Mouse (Mus musculus) cerebellum, adult 9-11 months (tissue): ENCODE measurements around the gene Tmem86b.
A peak's percentile ranks its signal among the peaks of the same experiment; 100 is the strongest.
"Not testable (repeated sequence)": the region's sequence is repeated elsewhere in the genome, so short reads cannot be mapped to it uniquely, and the experiment has no call there.

Source experiments
- DNase-seq: peaks from one replicate; pipeline ENCODE4 v3.0.0; 2022

Tmem86b gene

DNA sequence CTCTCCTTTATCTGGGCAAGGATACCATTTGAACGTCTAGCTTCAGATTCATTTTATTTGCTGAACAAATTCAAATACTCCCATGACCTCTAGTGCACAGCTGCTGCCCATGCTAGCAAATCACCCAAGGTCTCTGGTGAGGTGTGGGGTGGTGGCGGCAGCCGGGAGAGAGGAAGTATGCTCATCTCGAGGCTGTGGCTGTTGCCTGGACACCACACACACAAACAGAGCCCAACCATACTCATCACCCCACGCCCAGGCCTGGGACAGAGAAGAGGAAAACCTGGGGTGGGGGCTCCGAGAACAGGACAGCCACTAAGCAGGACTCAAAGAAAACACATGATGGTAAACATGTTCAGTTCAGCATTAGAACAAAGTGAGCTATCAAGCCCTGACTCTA lies 16.1 kb upstream of the Tmem86b start:
- no peak for DNase-seq

DNA sequence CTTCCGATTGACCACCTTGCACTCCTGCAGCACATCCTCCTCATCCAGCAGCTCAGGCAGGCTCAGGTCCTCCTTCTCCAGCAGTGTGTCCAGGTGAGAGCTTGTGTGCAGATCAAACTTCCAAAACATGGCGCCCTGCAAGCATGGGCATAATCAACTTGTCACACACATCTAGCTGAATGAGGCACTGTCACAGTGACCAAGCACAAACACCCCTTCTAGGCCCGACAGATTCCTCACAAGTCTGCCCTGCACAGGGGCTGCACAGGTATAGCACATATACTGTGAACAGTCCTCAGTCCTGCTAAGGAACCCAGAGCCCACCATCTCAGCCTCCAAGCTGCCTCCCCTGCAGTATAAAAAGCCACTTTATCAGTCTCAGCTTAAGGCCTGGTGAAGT lies 15.6 kb upstream of the Tmem86b start:
- DNase-seq, result no peak

DNA sequence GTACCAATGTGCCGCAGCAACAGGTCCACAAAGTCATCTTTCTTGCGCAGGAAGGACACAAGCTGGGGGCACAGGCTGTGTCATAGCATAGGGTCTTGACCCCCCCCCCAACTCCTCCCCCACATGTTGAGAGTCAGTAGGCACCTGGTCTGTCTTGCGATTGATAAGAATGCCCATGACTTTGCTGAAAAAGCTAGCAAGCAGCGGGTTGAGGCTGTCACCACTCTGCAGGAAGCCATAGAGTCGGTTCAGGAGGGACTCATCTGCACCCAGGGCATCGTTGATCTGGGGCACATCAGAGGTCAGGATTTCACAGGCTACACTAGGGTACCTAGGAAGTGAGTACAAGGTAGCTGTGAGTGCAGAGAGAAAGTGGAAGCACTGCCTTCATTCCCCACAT lies 12.0 kb upstream of the Tmem86b start:
- no peak for DNase-seq

DNA sequence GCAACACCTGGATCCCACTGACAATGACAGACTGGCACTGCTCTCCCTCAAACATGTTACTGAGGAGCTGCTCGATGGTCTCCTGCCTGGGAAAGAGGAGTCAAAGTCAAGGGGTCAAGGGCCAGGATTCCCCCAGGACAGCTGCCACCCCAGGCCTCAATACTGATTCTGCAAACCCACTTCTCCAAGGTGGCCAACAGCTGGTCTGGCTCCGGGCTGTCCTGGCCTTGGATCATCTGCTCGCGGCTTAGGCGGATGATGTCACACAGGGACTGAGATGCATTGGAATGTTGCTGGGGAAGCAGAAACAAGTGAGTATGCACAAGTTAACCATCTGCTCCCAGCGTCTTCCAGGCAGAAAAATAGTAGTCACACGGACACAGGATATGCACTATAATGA lies 10.7 kb upstream of the Tmem86b start:
- DNase-seq, result no peak

DNA sequence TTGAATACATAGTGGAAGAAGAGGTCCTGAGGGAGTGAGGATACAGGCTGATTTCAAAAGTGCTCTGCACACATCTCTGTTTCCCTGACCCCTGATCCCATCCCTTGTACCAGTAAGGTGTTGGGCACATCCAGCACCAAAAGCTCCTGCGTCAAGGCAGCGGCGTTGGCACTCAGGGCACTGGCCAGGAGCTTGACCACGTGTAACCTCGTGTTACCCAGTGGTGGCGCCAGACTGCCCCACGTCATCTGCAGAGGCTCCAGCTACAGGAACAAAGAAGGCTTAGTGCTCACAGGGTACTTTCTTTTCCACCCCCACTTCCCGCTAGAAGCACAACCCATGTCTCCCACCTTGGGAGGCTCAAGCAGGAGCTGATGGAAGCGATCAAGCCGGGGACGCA lies 9.9 kb upstream of the Tmem86b start:
- DNase-seq, result no peak

DNA sequence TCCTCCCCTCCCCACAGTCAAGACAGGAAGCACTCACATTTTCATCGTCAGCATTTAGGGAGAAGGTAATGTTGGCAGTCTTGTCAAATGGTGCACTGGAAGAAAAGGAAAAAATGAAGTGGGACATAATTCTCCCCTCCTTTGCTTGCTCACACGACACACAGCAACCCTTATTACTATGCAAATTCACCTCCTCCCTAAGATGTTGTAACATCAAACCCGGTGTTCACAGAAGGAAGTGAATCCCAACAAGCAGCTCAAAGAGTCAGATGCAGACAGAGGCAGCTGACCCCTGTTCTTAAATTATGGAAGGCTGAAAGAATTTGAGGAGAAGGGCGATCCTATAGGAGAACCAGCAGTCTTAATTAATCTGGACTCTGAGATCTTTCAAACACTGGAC lies 5.0 kb upstream of the Tmem86b start:
- no peak for DNase-seq

DNA sequence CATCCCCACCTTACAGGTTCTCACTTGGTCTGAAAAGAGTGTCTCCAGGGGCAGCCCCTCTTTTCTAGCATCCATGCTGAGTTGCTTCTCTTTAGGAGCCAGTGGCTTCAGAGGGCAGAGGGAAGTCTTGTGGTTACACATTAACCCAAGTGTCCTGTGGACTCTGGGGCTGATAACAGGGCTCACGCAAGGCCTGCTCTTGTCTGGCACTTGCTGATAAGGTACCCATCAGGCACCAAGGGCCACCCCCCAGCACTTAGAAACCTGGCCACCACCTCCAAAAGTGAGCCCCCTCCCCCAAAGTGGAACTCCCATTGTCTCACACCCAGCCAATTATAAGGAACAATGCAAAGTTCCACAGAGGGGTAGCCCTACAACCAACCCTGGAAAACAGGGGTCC lies 1.0 kb downstream of the Tmem86b start:
- no peak for DNase-seq

DNA sequence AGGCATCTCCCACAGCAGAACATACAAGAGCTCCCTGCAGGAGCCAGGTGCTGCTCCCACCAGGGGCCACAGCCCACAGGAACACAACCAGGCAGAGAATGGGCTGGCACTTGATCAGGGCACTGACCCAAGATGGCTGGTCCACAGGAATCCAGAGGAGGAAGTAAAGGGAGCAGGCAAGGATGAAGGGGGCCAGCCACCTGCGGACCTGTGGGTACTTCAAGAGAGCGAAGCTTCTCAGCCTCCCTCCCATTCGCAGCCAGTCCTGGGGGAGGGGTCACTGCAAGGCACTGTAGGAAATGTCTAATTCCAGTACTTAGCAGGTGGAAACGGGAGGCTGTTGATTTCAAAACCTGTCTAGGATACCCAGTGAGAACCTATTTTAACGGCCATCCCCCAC lies 1.6 kb downstream of the Tmem86b start:
- DNase-seq, result peak; percentile 59

DNA sequence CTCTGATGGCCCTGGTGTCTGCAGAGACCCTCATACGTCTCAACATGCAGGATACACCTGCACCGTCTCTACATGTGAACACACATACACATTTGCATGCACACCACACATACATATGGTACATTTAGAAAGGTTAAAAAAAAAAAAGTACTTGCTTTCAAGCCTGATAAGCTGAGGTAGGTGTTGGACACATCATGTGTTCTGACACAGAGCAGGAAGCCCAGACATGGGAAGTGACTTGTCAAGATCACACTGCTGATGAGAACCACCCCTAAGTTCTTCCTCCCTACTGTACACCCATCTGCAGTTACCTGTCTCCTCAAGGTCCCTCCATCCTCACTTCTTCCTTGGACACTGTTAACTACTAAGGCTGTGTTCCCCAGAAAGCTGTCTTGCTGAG lies 5.3 kb downstream of the Tmem86b start:
- no peak for DNase-seq

DNA sequence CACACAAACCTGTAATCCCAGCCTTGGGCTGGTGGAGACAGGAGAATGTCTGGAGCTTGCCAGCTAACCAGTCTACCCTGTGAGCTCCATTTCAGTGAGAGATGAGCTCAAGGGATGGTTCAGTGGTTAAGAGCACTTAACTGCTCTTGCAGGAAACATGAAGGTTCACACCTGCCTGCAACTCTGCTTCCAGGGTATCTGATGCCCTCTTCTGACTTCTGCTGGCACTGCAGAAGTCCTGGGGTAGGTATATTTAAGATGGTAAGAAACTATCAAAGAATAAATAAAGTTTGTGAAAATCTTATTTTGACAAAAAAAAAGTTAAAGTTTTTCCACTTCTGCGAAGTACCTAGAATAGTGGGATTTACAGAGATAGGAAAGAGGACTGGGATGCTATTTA lies 6.9 kb downstream of the Tmem86b start:
- DNase-seq, result no peak

DNA sequence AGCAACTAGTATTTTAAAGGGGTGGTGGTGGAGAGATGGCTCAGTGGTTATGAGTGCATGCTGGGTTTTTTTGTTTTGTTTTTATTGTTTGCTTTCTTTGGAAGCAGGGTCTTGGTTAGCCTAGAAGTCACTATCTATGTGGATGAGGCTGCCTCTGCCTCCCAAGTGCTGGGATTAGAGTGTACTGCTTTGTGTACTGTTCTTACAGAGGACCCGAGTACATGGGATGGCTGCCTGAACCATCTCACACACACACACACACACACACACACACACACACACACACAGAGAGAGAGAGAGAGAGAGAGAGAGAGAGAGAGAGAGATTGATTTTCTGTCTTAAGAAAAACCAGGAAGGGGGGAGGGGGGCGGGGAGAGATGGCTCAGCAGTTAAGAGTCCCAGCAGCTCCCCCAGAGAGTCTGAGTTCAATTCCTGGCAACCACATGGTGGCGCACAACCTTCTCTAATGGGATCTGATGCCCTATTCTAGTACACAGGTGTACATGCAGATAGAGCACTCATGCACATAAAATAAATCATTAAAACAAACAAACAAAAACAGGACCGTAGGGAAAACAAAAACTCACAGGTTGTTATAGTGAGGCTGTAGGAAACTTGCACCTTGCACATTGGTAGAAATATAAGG lies 7.6 kb downstream of the Tmem86b start:
- DNase-seq, result peak; percentile 49

DNA sequence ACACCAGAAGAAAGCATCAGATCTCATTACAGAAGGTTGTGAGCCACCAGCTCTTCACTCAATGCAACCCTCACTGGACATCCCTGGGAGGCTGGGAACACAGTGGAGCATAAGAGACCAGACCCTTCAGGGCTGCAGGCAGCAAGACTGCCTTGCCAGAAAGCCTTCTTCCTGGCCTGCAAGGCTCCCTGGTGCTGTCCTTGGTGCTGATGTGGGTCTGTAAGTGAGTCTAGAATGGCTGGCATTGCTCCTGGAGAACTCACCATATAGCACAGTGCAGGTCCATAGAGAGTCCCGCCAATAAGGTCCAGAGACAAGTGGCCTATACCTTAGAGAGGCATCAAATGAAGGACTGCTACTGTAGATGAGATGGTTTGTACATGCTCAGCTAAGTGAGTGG lies 11.2 kb downstream of the Tmem86b start:
- no peak for DNase-seq

DNA sequence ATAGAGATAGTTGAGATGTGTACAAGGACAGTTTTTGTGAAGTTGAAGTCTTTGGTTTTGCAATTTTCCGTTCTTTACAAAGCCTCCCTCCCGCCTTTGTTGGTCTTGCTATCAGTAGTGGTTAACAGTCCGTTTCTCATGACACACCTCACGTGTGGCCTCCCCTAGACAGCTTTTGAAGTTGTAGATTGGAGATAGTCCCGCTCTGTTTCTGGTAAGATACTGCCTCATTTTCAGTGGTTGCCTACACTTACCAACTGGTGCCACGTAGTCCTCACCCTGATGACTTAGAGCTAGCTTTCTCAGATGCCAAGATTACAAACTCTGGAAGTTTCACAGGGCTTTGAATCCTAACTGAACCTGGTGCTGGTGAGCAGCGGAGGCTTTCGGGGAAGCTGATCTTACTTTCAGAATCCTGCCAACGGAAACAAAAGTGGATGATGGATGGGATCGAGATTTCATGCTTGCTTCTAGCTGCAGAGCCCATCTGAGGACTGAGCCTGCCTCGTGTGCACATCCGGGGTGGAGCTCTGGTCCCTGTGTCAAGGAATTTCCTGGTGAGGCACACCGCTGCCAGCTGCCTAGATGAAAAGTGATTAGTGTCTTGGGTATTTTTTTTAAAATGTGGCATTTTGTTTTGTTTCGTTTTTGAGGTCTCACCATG lies 17.4 kb downstream of the Tmem86b start:
- peak; percentile 20 for DNase-seq

DNA sequence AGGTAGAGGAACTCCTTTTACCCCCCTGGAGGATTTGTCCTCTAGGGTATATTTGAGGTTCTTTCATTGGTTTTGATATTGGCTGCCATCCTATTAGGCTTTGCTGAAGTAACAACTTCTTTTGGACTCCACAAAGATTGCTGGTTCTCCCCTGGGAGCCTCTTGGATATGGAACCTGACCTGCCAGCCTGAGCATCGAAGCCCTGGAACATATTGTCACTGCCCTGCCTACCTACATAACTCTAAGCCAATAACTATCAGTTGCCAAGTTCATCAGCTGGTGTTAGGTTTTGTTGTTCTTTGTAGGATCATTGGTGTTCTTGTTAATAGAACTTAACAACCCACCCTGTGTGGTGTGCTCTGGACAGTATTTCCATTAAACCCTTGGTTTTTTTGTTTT lies 18.3 kb downstream of the Tmem86b start:
- DNase-seq, result peak; percentile 69

DNA sequence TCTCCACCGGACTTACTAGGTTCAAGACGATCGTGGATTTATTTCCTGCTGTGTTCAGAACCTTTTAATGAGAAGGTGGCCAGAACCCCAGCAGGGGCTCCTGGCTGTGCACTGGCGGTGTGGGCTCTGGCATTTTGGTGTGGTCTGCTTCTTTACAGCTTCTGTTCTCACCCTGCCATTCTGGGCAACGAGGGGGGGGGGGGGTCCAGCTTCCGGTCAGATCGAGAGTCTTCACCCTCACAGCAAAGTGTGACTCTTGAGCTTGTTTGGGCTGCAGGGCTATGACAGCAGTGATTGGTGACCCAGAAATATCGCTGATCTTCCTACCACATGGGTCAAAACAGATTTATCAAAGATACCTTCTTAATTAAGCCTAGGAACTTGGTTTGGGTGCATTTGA lies 18.8 kb downstream of the Tmem86b start:
- no peak for DNase-seq

DNA sequence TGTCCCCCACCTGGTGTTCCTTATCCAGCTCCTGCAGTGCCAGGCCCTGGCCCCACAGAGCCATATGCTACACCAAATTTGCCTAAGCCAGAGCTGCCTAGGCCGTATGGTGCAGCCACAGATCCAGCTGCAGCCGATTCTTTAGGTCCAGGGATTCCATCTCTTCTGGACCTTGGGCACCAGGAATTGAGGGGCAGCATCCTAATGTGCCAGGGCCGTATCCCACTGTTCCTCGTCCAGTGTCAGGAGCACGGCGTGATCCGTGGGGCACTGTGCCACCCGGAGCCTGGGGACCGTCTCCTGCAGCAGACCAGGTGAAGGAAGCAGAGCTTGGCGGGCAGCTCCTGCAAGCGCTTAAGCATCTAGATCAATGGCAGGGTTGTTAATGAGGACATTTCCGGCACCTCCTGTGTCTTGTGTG lies 19.3 kb downstream of the Tmem86b start:
- peak; percentile 91 for DNase-seq

DNA sequence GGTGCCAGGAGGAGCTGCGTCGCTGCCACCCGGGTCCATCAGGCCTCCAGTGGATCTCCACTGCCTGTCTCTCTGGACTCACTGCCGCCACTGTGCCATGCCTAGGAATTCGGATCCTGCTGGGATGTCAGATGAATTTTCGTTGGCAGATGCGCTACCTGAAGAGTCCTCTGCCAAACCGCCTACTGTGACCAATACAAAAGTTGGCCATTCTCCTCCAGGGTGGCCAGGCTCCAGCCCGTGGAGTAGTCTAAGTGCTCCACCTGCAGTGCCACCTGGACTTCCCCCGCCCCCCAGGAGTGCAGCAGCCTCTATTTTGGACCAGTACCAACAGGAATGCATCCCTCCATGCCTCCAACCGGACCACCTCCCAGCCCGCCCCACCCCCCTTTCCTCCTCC lies 19.7 kb downstream of the Tmem86b start:
- peak; percentile 93 for DNase-seq

DNA sequence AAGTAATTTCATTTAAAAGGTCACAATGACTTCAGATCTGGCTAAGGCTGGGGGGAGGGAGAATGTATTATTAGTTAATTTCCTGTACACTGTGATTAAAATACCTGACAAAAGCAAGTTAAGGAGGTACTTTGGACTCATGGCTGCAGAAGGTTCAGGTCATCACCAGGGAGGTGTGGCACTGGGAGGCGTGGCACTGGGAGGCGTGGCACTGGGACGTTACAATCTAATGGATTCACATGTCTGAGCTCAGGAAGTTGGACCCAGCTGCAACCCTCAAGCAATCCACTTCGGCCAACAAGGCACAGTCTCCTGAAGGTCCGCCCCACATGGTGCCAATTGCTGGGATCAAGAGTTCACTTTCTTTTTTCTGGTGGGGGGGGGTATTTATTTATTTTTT lies 23.2 kb downstream of the Tmem86b start:
- DNase-seq, result peak; percentile 36

DNA sequence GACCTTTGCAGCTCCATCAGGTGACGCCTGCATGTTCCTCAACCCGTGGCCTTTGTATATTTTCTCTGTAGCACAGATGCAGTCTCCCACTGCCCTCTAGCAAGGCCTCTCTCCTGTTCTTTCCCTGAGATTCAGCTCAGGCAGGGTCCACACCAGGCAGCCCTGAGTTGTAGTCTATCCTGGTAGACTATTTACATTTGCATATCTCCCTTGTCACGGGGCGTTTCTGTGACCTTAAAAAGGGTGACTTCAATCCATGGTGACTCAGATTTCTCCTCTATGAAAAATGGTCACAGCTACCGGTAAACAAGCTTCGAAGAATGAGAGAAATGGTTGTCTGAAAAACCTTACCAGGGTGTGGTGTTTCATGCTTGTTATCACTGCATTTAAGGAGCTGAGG lies 27.3 kb downstream of the Tmem86b start, which contains the start of gene Ptprh:
Gene Ptprh (minus strand): TSS at position 169 of the 400 bp plus-strand sequence.
- no peak for DNase-seq

DNA sequence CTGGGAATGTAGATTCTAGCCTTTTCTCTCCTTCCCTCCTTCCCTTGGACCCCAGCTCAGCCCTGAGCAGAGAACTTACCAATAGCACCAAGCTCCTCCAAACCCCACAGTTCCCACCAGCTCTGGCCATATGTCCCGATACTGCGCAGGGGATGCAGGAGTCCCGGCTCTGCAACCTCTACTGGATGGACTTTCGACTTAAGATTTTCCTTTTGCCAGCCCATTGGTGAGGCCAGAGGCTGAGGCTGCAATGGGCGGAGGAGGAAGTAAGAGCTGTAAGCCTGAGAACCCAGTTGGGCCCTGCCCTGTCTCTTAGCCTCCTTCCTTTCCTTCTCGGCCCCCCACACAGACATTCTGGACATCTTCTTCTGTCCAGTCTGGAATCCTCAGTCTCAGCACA lies 28.3 kb downstream of the Tmem86b start:
- no peak for DNase-seq

DNA sequence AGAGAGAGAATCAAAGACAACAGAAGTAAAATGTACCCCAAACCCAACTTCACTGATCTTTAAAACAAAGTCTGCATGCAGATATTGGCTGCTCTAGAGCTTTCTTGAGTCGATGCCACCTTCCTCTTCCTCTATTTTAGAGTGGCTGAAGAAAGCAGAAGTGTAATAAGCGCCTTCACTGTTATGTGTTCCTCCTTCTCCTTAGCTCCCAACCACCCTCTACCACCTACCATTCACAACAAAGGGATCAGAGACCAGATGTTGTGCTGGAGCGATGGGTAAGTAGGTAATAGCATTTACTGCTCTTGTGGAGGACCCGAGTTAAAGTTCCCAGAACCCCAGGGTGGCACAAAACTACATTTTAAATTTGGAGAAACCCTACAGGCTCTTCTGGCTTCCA lies 34.2 kb downstream of the Tmem86b start:
- not testable (repeated sequence) for DNase-seq

DNA sequence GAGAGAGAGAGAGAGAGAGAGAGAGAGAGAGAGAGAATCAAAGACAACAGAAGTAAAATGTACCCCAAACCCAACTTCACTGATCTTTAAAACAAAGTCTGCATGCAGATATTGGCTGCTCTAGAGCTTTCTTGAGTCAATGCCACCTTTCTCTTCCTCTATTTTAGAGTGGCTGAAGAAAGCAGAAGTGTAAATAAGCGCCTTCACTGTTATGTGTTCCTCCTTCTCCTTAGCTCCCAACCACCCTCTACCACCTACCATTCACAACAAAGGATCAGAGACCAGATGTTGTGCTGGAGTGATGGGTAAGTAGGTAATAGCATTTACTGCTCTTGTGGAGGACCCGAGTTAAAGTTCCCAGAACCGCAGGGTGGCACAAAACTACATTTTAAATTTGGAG lies 49.7 kb downstream of the Tmem86b start:
- DNase-seq, result not testable (repeated sequence)
